Mouse (Mus musculus) brain, embryonic 14.5 days (tissue): ENCODE data around the gene Gm27027.

Source experiments
- CTCF ChIP-seq: fragments of 200-500 bp; IDR thresholded peaks from 2 replicates; pipeline ENCODE4 v1.5.1; 2012; ENCODE audit warnings: inconsistent platforms, mild to moderate bottlenecking, moderate library complexity, borderline replicate concordance; ENCODE audit not compliant: insufficient read depth, insufficient read length; ENCODE audit errors: extremely low read depth
- POLR2A ChIP-seq: fragments of 200-500 bp; IDR thresholded peaks from 2 replicates; pipeline ENCODE4 v1.6.1; 2012; ENCODE audit warnings: mild to moderate bottlenecking, inconsistent platforms, borderline replicate concordance; ENCODE audit not compliant: poor library complexity, insufficient read depth, insufficient read length, severe bottlenecking; ENCODE audit errors: extremely low read depth

DNA sequence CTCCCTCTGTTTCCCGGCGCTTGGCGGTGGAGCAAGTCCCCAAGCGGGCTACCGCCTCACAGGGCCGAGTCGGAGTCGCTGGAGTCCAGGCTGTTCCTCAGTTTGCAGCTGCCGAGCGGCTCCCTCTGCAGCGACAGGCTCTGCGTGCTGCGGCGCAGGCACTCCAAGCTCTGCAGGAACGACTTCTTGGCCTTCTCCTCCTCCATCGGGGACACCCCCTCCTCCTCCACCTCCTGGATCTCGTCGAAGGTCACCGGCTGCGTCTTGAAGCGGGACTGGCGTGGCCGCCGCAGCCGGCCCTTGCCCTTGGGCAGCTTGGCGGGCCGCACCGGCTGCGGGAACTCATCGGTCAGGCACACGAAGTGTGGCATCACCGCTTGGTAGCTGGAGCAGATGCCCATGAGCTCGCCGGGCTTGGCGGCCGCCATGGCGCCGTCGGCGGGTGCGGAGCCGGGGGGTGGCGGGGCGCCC is 39.8 kb downstream of the Gm27027 start:
- TF ChIP-seq CTCF (no peak), POLR2A (no peak)
